Mouse (Mus musculus): ENCODE results near the gene Pcbp1. TPM values are rescaled to one million over a fixed set of nuclear protein-coding genes. Genes with fewer than 3 reads are reported as not detected.

Gene Pcbp1
- polyA plus RNA-seq, 1 experiment, result 331 TPM

GRCm38 (mm10) chr6:86485943-86486640, 40.0 kb downstream of the Pcbp1 start:
- no peak overlapping the region for H3K4me3 ChIP-seq (ENCODE audit: low read depth, low read length)
- no peaks in the 10 kb centered on the region for H3K9me3 ChIP-seq (replicated peaks; ENCODE audit: control insufficient read depth, insufficient read depth, low read length, poor library complexity, severe bottlenecking)
- TF ChIP-seq POLR2A (IDR thresholded peaks at IDR 0.05; ENCODE audit: insufficient read depth, low read length) (no peak), EP300 (IDR thresholded peaks at IDR 0.05; ENCODE audit: insufficient read depth, low read depth, low read length) (no peak), CTCF (IDR thresholded peaks at IDR 0.05; ENCODE audit: low read depth, low read length) (no peak)
- no peaks in the 10 kb centered on the region for H3K36me3 ChIP-seq (ENCODE audit: control insufficient read depth, insufficient read depth, low read length, poor library complexity, severe bottlenecking)
- H3K4me1 ChIP-seq (ENCODE audit: control insufficient read depth, insufficient read depth, low read length), result no peaks in the 10 kb centered on the region
- H3K9ac ChIP-seq (ENCODE audit: low read depth, poor library complexity, severe bottlenecking), result 0 out of 2 replicates have a peak overlapping the region, but pooled peaks have one; percentile 13
- no peak overlapping the region; the same call in 1 of the 2 replicates for H3K27ac ChIP-seq (ENCODE audit: insufficient read depth, low read length)
- H3K27me3 ChIP-seq (ENCODE audit: control insufficient read depth, insufficient read depth, low read length, poor library complexity, severe bottlenecking), result no peaks in the 10 kb centered on the region

- Histone ChIP-seq H3K9ac (ENCODE audit: low read depth, poor library complexity, severe bottlenecking) (no peak overlapping the region), H3K9me3 (replicated peaks; ENCODE audit: control insufficient read depth, insufficient read depth, low read length, poor library complexity, severe bottlenecking) (no peaks in the 10 kb centered on the region), H3K4me1 (ENCODE audit: control insufficient read depth, insufficient read depth, low read length) (no peaks in the 10 kb centered on the region), H3K36me3 (ENCODE audit: control insufficient read depth, insufficient read depth, low read length, poor library complexity, severe bottlenecking) (no peaks in the 10 kb centered on the region), H3K27me3 (ENCODE audit: control insufficient read depth, insufficient read depth, low read length, poor library complexity, severe bottlenecking) (no peaks in the 10 kb centered on the region), H3K27ac (ENCODE audit: insufficient read depth, low read length) (no peak overlapping the region), H3K4me3 (ENCODE audit: low read depth, low read length) (no peak overlapping the region)
- TF ChIP-seq CTCF (IDR thresholded peaks at IDR 0.05; ENCODE audit: low read depth, low read length) (no peak), EP300 (IDR thresholded peaks at IDR 0.05; ENCODE audit: insufficient read depth, low read depth, low read length) (no peak), POLR2A (IDR thresholded peaks at IDR 0.05; ENCODE audit: insufficient read depth, low read length) (no peak)
Measured at GRCm38 (mm10) chr6:86481871-86482270, 44.2 kb downstream of the Pcbp1 start.

- no peak overlapping the region for H3K27ac ChIP-seq (ENCODE audit: insufficient read depth, low read length)
Measured at GRCm38 (mm10) chr6:86480189-86480831, 45.8 kb downstream of the Pcbp1 start.

GRCm38 (mm10) chr6:86479816-86480188, 46.3 kb downstream of the Pcbp1 start:
- Histone ChIP-seq H3K27me3 (ENCODE audit: control insufficient read depth, insufficient read depth, low read length, poor library complexity, severe bottlenecking) (no peaks in the 10 kb centered on the region), H3K27ac (ENCODE audit: insufficient read depth, low read length) (no peak overlapping the region), H3K36me3 (ENCODE audit: control insufficient read depth, insufficient read depth, low read length, poor library complexity, severe bottlenecking) (no peaks in the 10 kb centered on the region), H3K4me1 (ENCODE audit: control insufficient read depth, insufficient read depth, low read length) (no peaks in the 10 kb centered on the region), H3K4me3 (ENCODE audit: low read depth, low read length) (no peak overlapping the region), H3K9me3 (replicated peaks; ENCODE audit: control insufficient read depth, insufficient read depth, low read length, poor library complexity, severe bottlenecking) (no peaks in the 10 kb centered on the region), H3K9ac (ENCODE audit: low read depth, poor library complexity, severe bottlenecking) (no peak overlapping the region)
- TF ChIP-seq EP300 (IDR thresholded peaks at IDR 0.05; ENCODE audit: insufficient read depth, low read depth, low read length) (no peak), CTCF (IDR thresholded peaks at IDR 0.05; ENCODE audit: low read depth, low read length) (no peak), POLR2A (IDR thresholded peaks at IDR 0.05; ENCODE audit: insufficient read depth, low read length) (no peak)

More at GRCm38 (mm10) chr6:86480189-86480831, 45.8 kb downstream of the Pcbp1 start:
- Histone ChIP-seq H3K9ac (ENCODE audit: low read depth, poor library complexity, severe bottlenecking) (no peak overlapping the region), H3K4me1 (ENCODE audit: control insufficient read depth, insufficient read depth, low read length) (no peaks in the 10 kb centered on the region), H3K27me3 (ENCODE audit: control insufficient read depth, insufficient read depth, low read length, poor library complexity, severe bottlenecking) (no peaks in the 10 kb centered on the region), H3K4me3 (ENCODE audit: low read depth, low read length) (no peak overlapping the region), H3K36me3 (ENCODE audit: control insufficient read depth, insufficient read depth, low read length, poor library complexity, severe bottlenecking) (no peaks in the 10 kb centered on the region), H3K9me3 (replicated peaks; ENCODE audit: control insufficient read depth, insufficient read depth, low read length, poor library complexity, severe bottlenecking) (no peaks in the 10 kb centered on the region)
- no peak for TF ChIP-seq CTCF (IDR thresholded peaks at IDR 0.05; ENCODE audit: low read depth, low read length)
- TF ChIP-seq EP300 (IDR thresholded peaks at IDR 0.05; ENCODE audit: insufficient read depth, low read depth, low read length), result no peak
- TF ChIP-seq POLR2A (IDR thresholded peaks at IDR 0.05; ENCODE audit: insufficient read depth, low read length), result no peak

GRCm38 (mm10) chr6:86479311-86479710, 46.8 kb downstream of the Pcbp1 start:
- Histone ChIP-seq H3K27ac (ENCODE audit: insufficient read depth, low read length) (no peak overlapping the region), H3K36me3 (ENCODE audit: control insufficient read depth, insufficient read depth, low read length, poor library complexity, severe bottlenecking) (no peaks in the 10 kb centered on the region), H3K4me1 (ENCODE audit: control insufficient read depth, insufficient read depth, low read length) (no peaks in the 10 kb centered on the region), H3K9me3 (replicated peaks; ENCODE audit: control insufficient read depth, insufficient read depth, low read length, poor library complexity, severe bottlenecking) (no peaks in the 10 kb centered on the region), H3K4me3 (ENCODE audit: low read depth, low read length) (no peak overlapping the region), H3K9ac (ENCODE audit: low read depth, poor library complexity, severe bottlenecking) (no peak overlapping the region), H3K27me3 (ENCODE audit: control insufficient read depth, insufficient read depth, low read length, poor library complexity, severe bottlenecking) (no peaks in the 10 kb centered on the region)
- no peak for TF ChIP-seq POLR2A (IDR thresholded peaks at IDR 0.05; ENCODE audit: insufficient read depth, low read length)
- TF ChIP-seq CTCF (IDR thresholded peaks at IDR 0.05; ENCODE audit: low read depth, low read length), result no peak
- TF ChIP-seq EP300 (IDR thresholded peaks at IDR 0.05; ENCODE audit: insufficient read depth, low read depth, low read length), result no peak

GRCm38 (mm10) chr6:86476931-86477330, 49.2 kb downstream of the Pcbp1 start:
- no peak overlapping the region for H3K4me3 ChIP-seq (ENCODE audit: low read depth, low read length)
- no peak overlapping the region for H3K27ac ChIP-seq (ENCODE audit: insufficient read depth, low read length)
- no peak overlapping the region for H3K9ac ChIP-seq (ENCODE audit: low read depth, poor library complexity, severe bottlenecking)
- H3K27me3 ChIP-seq (ENCODE audit: control insufficient read depth, insufficient read depth, low read length, poor library complexity, severe bottlenecking), result no peaks in the 10 kb centered on the region
- no peaks in the 10 kb centered on the region for H3K9me3 ChIP-seq (replicated peaks; ENCODE audit: control insufficient read depth, insufficient read depth, low read length, poor library complexity, severe bottlenecking)
- no peaks in the 10 kb centered on the region for H3K36me3 ChIP-seq (ENCODE audit: control insufficient read depth, insufficient read depth, low read length, poor library complexity, severe bottlenecking)
- TF ChIP-seq CTCF (IDR thresholded peaks at IDR 0.05; ENCODE audit: low read depth, low read length) (no peak), EP300 (IDR thresholded peaks at IDR 0.05; ENCODE audit: insufficient read depth, low read depth, low read length) (no peak), POLR2A (IDR thresholded peaks at IDR 0.05; ENCODE audit: insufficient read depth, low read length) (no peak)
- no peaks in the 10 kb centered on the region for H3K4me1 ChIP-seq (ENCODE audit: control insufficient read depth, insufficient read depth, low read length)

Data from ES-Bruce4 (cell line).